Mouse (Mus musculus) kidney, postnatal 0 days (tissue): ENCODE results near the gene Ykt6. TPM values are rescaled to one million over a fixed set of nuclear protein-coding genes. Genes with fewer than 3 reads are reported as not detected.

Experiments used
- ATAC-seq: fragments of 200-750 bp; cut with Nextera tagmentation; replicated peaks from 2 replicates; pipeline ENCODE4 v1.8.0; 2017; ENCODE audit warnings: low read depth, moderate number of reproducible peaks, moderate TSS enrichment, moderate library complexity; ENCODE audit not compliant: low FRiP score
- DNase-seq: peaks from one replicate; pipeline ENCODE4 v3.0.0-alpha.2; 2016; ENCODE audit warnings: low spot score
- H3K27ac ChIP-seq: fragments of 300-500 bp; sonication (generic); 2 replicates; pipeline ENCODE4 v1.5.1; 2014; ENCODE audit warnings: mild to moderate bottlenecking
- H3K27me3 ChIP-seq: fragments of 300-500 bp; sonication (generic); 2 replicates; pipeline ENCODE4 v1.6.1; 2014; ENCODE audit warnings: low read length, mixed read lengths; ENCODE audit not compliant: insufficient read depth
- H3K36me3 ChIP-seq: fragments of 300-500 bp; sonication (generic); 2 replicates; pipeline ENCODE4 v1.6.1; 2014; ENCODE audit warnings: low read length, mixed read lengths; ENCODE audit not compliant: insufficient read depth
- H3K4me1 ChIP-seq: fragments of 300-500 bp; sonication (generic); replicated peaks from 2 replicates; pipeline ENCODE4 v1.6.1; 2014; ENCODE audit warnings: antibody characterized with exemption, low read length, mixed read lengths; ENCODE audit not compliant: insufficient read depth
- H3K4me2 ChIP-seq: fragments of 300-500 bp; sonication (generic); 2 replicates; pipeline ENCODE4 v1.6.1; 2014; ENCODE audit warnings: mild to moderate bottlenecking, low read length, moderate library complexity, mixed read lengths
- H3K4me3 ChIP-seq: fragments of 300-500 bp; sonication (generic); replicated peaks from 2 replicates; pipeline ENCODE4 v1.5.1; 2014; ENCODE audit warnings: low read depth, low read length
- H3K9ac ChIP-seq: fragments of 300-500 bp; sonication (generic); 2 replicates; pipeline ENCODE4 v1.6.1; 2014; ENCODE audit warnings: low read depth, low read length
- H3K9me3 ChIP-seq: fragments of 300-500 bp; sonication (generic); replicated peaks from 2 replicates; pipeline ENCODE4 v1.6.1; 2016; ENCODE audit warnings: low read length, inconsistent platforms, mixed read lengths
- CTCF ChIP-seq: IDR thresholded peaks from 2 replicates; pipeline ENCODE4 v1.5.1; 2016; ENCODE audit warnings: antibody characterized with exemption, low read depth, mild to moderate bottlenecking, moderate library complexity
- WGBS: fragments of 180-500 bp; shearing (Covaris S2); extraction: QIAGEN DNeasy Blood & Tissue Kit; methylation state at CpG from one replicate; pipeline ENCODE4 v1.1.7; 2014; 5-methylcytosine and 5-hydroxymethylcytosine counted together
- polyA plus RNA-seq: library from polyadenylated mRNA; unstranded; fragments of >200 nt; fragmentation: Nextera tagmentation; extraction: Ambion mirVana; gene quantifications from 2 replicates; pipeline ENCODE4 v1.2.1, GENCODE M21; 2015

Ykt6 gene
- polyA plus RNA-seq, 1 experiment from 2014 or later: 41.8 TPM

DNA sequence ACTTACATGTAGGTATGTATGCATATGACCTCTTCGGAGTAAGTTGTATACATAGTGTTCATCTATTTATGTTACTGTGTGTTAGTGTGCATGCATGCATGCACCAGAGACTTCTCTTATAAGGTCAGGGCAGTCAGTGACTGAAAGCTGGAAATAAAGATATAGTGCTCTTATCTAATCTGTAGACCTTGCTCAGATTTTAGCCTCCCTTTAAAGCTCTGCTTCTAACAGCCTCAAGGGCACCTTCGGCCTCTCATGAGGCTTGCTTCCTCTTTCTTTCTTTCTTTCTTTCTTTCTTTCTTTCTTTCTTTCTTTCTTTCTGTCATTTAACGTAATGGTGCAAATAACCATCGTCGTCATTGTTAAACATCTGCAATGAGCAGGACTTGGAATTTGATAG lies 1.1 kb upstream of the Ykt6 start:
- no peak for TF ChIP-seq CTCF
- H3K27me3 ChIP-seq: no peaks in the 10 kb centered on the region
- 0 out of 2 replicates have a peak, but pooled peaks cover 3% of the 10 kb centered on the region for H3K36me3 ChIP-seq
- H3K9ac ChIP-seq: no peak overlapping the region
- DNase-seq (no peak), ATAC-seq (no peak)
- H3K27ac ChIP-seq: no peak overlapping the region
- H3K9me3 ChIP-seq: no peaks in the 10 kb centered on the region
- no peak overlapping the region; the same call in 1 of the 2 replicates for H3K4me2 ChIP-seq
- 73% methylated on average over 5 of the region's 5 CpGs for WGBS
- H3K4me1 ChIP-seq: peaks cover 12% of the 10 kb centered on the region
- no peak overlapping the region for H3K4me3 ChIP-seq

GRCm38 (mm10) chr11:5954965-5955504 lies 458 bp upstream of the Ykt6 start:
- H3K9ac ChIP-seq: peak overlapping the region; percentile 92
- peak overlapping the region; percentile 97 for H3K27ac ChIP-seq
- 5% methylated on average over 7 of the region's 7 CpGs for WGBS
- peak overlapping the region; percentile 81 for H3K4me3 ChIP-seq
- no peaks in the 10 kb centered on the region for H3K27me3 ChIP-seq
- H3K36me3 ChIP-seq: 0 out of 2 replicates have a peak, but pooled peaks cover 4% of the 10 kb centered on the region
- TF ChIP-seq CTCF: peak; percentile 49; the same call in 1 of the 2 replicates
- H3K4me1 ChIP-seq: peaks cover 12% of the 10 kb centered on the region
- peak; percentile 72 for DNase-seq
- peak; percentile 78 for ATAC-seq
- H3K9me3 ChIP-seq: no peaks in the 10 kb centered on the region
- H3K4me2 ChIP-seq: peak overlapping the region; percentile 90

GRCm38 (mm10) chr11:5960051-5960450 lies 4.6 kb downstream of the Ykt6 start:
- no peak overlapping the region for H3K27ac ChIP-seq
- peaks cover 48% of the 10 kb centered on the region for H3K36me3 ChIP-seq
- no peaks in the 10 kb centered on the region for H3K9me3 ChIP-seq
- DNase-seq: no peak
- ATAC-seq: no peak
- H3K4me2 ChIP-seq: no peak overlapping the region
- H3K27me3 ChIP-seq: no peaks in the 10 kb centered on the region
- no peak for TF ChIP-seq CTCF
- WGBS: 82% methylated on average over 2 of the region's 2 CpGs
- H3K9ac ChIP-seq: no peak overlapping the region
- H3K4me1 ChIP-seq: peaks cover 9% of the 10 kb centered on the region
- H3K4me3 ChIP-seq: no peak overlapping the region

- Histone ChIP-seq H3K9me3 (no peaks in the 10 kb centered on the region), H3K27ac (no peak overlapping the region), H3K36me3 (peaks cover 56% of the 10 kb centered on the region), H3K4me1 (no peaks in the 10 kb centered on the region), H3K4me2 (no peak overlapping the region), H3K27me3 (no peaks in the 10 kb centered on the region), H3K4me3 (no peak overlapping the region), H3K9ac (no peak overlapping the region)
- WGBS: 88% methylated on average over 11 of the region's 11 CpGs
- TF ChIP-seq CTCF: no peak
- no peak for DNase-seq
- no peak for ATAC-seq
These were observed 10.4 kb downstream of the Ykt6 start for GRCm38 (mm10) chr11:5965865-5966264.

DNA sequence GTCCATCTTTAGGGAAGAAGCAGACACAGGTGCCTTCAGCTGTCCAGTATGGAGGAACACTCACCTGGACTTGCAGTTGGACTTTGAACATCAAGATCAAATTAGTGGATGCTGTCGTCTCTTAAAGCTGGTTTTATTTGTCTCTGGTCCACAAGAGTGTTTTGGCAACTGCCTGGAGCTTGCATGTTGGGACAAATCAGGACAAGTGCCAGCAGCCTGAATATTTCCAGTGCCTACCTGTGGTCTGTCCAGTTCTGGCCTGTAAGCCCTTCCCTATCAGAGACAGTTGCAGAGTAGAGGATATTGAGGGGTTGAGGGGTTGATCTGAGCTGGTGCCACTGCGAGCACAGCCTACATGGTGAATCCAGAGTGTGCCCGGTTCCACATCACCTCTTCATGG lies 11.3 kb downstream of the Ykt6 start:
- Histone ChIP-seq H3K4me2 (no peak overlapping the region), H3K36me3 (peaks cover 49% of the 10 kb centered on the region), H3K9me3 (no peaks in the 10 kb centered on the region), H3K4me1 (no peaks in the 10 kb centered on the region), H3K27me3 (no peaks in the 10 kb centered on the region), H3K9ac (no peak overlapping the region), H3K4me3 (no peak overlapping the region), H3K27ac (no peak overlapping the region)
- TF ChIP-seq CTCF: no peak
- DNase-seq: no peak
- WGBS: 80% methylated on average over 3 of the region's 3 CpGs
- ATAC-seq: no peak

DNA sequence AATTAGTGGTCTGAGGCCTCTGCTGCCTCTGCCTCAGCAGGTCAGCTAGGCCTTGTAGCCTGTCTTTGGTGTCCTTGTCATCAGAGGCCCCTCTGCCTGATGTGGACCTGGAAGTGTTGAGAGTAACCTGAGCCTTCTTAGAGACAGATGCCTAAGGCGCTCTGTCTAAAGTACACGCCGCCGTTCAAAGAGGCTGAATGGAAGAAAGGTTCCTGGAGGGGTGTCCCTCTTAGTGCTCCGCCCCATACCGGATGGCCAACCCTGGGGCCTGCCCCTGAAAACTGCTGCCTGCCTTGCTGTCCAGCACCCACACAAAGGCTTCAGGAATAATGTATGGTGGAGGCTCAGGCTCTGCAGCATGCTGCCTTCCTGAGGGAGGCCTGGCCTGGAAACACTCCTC lies 12.7 kb downstream of the Ykt6 start:
- Histone ChIP-seq H3K27ac (0 out of 2 replicates have a peak overlapping the region, but pooled peaks have one; percentile 25), H3K4me2 (no peak overlapping the region), H3K36me3 (peaks cover 34% of the 10 kb centered on the region), H3K4me3 (no peak overlapping the region), H3K4me1 (peaks cover 7% of the 10 kb centered on the region; the same call in 1 of the 2 replicates), H3K9me3 (no peaks in the 10 kb centered on the region), H3K9ac (no peak overlapping the region), H3K27me3 (no peaks in the 10 kb centered on the region)
- DNase-seq (peak; percentile 46), ATAC-seq (0 out of 2 replicates have a peak, but pooled peaks have one; percentile 11)
- WGBS: 34% methylated on average over 6 of the region's 6 CpGs
- TF ChIP-seq CTCF: no peak
